Mouse (Mus musculus): ENCODE measurements at regions not wholly inside any gene's neighbourhood (a gene's known extent, or its start where the extent isn't known, plus 50 kb on each side); places are given as distances from the start of the nearest gene placed in this dataset.

GRCm38 (mm10) chr12:112322196-112322595, 167.1 kb upstream of the A530016L24Rik start:
- TF ChIP-seq POLR2A (IDR thresholded peaks at IDR 0.05; ENCODE audit: borderline replicate concordance, control insufficient read depth, low read depth, low read length) (no peak), CTCF (IDR thresholded peaks at IDR 0.05; ENCODE audit: control insufficient read depth, insufficient read depth, low read length) (no peak)
